Mouse (Mus musculus) adrenal gland, adult 18-20 months (tissue): Measurements from ENCODE around the gene Prr14. TPM values are rescaled to one million over a fixed set of nuclear protein-coding genes. Genes with fewer than 3 reads are reported as not detected.
"Not testable (repeated sequence)": the region's sequence is repeated elsewhere in the genome, so short reads cannot be mapped to it uniquely, and the experiment has no call there.

Experiments
- DNase-seq, 2 experiments: peaks; one replicate each; pipeline ENCODE4 v3.0.0; 2021 to 2022; ENCODE audit warnings: low spot score in 2 of 2
- long read RNA-seq, 2 experiments: library from polyadenylated mRNA; stranded (forward); transcript quantifications; one replicate each; pipeline ENCODE4 v2.0.0; 2021
- total RNA-seq, 2 experiments: library from RNA; stranded (reverse); gene quantifications; 1 replicate in 1 of 2; 2 replicates in 1 of 2; pipeline ENCODE4 v1.2.3; 2021

The Prr14 gene
- total RNA-seq = 10 to 100 TPM; 42.7 to 56.1 TPM
- long read RNA-seq, experiment 1, transcript Prr14-201 (11 exons, 2,402 nt) = major isoform, 5 of 19 reads
- long read RNA-seq, experiment 1, partial matches to known transcripts = 6 of 19 reads
- long read RNA-seq, experiment 1, other reads (novel, unspliced or antisense) = 8 of 19 reads
- long read RNA-seq, experiment 2, partial matches to known transcripts = 8 of 17 reads
- long read RNA-seq, experiment 2, other reads (novel, unspliced or antisense) = 5 of 17 reads

DNA sequence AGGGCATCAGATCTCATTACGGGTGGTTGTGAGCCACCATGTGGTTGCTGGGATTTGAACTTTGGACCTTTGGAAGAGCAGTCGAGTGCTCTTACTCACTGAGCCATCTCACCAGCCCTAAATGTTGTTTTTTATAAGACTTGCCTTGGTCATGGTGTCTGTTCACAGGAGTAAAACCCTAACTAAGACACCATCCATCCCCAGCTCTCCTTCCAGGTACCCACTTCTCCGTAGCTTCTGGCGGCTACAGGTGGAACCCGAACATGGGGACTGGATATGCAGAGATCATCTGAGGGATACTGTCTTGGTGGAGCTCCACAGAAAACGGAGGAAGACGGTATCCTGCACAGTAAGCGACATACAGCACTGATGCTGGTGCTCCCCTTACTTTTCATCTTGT lies at the start of gene Prr14:
Gene Prr14, plus strand, starts transcription at position 301 of the 400 bp plus-strand sequence.
- not testable (repeated sequence) for DNase-seq

DNA sequence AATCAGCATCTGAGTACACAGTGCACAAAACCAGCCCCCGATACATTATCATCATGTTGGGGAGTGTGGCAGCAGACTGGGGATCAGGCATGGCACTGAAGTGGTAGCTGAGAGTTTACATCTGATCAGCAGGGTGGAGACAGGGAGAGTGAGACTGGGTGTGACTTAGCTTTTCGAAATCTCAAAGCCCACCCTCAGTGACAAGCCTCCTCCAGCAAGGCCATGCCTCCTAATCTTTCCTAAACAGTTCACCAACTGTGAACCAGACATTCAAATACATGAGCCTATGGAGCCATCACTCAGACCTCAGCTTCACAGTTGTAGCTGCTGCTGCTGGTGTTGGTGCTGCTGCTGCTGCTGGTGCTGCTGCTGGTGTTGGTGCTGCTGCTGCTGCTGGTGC lies 48.0 kb upstream of the Prr14 start:
- no peak for DNase-seq

DNA sequence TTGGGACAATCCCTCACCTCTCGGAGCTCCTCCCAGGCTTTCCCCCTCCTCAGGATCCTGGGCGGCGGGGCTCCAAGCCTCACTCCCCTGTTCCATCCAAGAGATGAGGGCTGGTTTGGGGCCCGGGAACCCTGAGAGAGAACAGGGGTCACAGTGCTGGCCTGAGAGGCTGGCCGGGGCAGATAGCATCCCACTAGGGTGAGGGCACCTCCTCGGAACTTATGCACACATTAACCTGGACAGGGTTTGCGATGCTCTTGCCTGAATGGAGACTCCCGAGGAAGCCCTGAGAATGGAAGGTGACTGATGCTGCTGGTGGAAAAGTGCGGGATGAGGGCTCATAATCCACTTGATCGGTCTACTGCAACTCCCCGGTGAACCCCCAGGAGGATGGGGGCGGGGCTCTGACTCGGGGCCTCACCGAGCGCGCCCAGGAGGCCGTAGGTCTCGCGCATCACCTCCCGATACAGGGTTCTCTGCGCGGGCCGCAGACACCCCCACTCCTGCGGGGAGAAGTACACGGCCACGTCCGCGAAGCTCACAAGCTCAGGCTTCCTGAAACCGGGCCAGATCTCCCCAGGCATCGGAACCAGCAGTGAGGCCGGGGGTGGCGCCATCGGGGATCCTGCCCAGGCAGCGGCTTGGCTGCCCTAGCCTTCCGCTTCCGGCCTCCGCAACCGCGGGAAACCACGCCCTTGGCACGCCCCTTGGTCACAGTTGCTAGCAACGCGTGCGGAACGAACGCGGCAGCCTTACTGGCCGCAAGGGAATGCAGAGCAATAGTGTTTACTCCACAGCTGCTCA lies 37.8 kb upstream of the Prr14 start, which contains the start of gene Zfp688:
Gene Zfp688, minus strand, starts transcription at position 681 of the 804 bp plus-strand sequence.
- DNase-seq = peak; percentile 96 to 97

DNA sequence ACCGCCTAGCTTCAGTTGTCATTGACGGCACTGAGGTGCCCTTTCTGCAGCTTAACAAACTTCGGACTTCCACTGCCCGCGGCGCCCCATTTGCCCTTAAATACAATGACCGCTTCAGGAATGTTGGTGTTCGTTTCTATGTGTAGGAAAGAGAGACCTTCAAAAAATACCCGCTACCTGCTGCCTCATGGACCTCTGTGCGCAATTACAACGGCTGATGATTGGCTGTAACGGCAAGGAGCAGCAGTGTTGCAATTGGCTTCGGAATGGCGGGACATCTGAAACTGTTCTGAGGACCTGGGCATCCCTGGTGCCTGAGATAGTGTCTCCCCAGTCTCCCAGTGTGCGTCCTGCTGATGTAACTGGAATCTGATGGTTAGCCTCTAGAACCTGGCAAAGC lies 37.2 kb upstream of the Prr14 start:
- peak in 1 of 2 experiments; percentile 12 for DNase-seq

DNA sequence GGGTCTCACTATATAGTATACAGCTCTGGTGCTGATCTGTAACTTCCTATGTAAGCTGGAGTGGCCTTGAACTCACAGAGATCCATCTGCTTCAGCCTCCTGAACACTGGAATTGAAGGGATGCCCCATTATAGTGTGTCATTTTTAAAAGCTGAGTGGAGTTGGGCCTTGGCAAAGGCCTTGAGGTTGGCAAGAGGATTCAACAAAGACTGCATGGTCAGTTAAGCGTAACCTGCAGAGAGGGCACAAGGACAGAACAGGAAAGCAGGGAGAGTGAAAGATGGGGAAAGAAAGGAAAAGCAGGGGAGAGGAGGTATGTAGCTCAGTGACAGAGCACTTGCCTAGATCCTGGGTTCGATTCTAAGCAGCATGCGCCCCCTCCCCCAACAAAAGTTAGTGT lies 34.1 kb upstream of the Prr14 start:
- no peak for DNase-seq

DNA sequence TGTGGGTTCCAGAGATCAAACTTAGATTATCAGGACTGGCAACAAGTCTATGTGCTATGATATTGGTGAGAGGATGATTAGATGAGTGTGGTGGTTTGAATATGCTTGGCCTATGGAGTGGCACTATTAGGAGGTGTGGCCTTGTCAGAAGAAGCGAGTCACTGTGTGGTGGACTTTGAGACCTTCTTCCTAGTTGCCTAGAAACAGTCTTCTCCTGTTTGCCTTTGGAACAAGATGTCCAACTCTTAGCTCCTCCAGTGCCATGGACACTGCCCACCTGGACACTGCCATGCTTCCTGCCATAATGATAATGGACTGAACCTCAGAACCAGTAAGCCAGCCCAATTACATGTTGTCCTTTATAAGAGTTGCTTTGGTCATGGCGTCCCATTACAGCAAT lies 33.5 kb upstream of the Prr14 start:
- DNase-seq = no peak

DNA sequence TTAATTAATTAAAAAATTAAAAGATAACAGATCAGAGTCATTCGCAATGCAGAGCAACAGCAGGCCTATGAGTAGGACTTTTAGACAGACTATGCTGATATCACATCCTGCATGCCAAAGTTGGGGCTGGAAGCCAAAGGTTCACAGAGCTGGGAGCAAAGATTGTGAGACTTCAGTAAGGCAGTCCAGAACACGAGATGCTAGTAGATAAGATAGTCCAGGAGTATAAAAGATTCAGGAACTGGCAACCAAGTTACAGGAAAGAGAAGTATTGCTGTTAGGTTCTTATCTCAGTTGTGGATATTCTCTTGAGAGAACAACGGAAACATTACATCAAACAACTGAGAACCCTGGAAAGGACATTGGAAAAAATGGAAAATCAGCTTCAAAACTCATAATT lies 33.1 kb upstream of the Prr14 start:
- DNase-seq = no peak

DNA sequence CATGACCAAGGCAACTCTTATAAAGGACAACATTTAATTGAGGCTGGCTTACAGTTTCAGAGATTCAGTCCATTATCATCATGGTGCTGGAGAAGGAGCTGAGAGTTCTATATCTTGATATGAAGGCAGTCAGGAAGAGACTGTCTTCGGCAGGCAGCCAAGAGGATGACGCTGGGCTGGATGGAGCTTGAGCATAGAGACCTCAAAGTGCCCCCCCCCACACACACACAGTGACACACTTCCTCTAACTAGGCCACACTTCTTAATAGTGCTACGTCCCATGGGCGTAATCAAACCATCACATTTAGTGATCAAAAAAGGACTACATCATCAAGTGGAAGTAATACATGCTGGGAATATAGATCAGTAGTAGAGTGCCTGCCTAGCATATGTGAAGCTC lies 24.2 kb upstream of the Prr14 start:
- DNase-seq = no peak

DNA sequence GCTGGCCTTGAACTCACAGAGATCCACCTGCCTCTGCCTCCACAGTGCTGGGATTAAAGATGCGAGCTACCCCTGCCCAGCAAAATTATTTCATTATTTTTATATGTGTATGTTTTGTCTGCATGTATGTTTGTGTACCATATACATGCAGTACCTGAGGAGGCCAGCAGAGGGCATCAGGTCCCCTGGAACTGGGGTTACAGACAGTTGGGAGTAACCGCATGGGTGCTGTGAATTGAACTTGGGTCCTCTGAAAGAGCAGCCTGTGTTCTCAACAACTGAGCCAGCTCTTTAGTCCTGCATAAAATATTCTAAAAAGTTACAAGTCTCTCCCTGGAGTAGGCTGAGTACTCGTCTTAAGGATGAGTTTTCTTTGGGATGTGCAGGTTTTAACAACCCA lies 21.7 kb upstream of the Prr14 start:
- DNase-seq = no peak

DNA sequence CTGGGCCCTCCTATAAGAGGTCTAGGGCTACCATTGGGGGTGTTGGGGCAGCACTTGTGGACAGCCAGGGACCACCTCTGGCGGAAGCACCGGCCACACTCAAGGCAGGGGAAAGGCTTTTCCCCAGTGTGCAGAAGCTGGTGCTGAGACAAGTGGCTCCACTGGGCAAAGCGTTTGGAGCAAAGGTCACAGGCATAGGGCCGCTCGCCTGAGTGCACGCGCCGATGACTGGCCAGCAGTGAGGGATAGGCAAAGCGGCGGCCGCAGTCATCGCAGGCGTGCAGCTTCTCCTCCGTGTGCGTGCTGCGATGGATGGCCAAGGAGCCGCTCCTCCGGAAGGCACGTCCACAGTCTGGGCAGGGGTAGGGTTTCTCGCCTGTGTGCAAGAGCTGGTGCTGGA lies 15.4 kb upstream of the Prr14 start:
- DNase-seq = no peak

DNA sequence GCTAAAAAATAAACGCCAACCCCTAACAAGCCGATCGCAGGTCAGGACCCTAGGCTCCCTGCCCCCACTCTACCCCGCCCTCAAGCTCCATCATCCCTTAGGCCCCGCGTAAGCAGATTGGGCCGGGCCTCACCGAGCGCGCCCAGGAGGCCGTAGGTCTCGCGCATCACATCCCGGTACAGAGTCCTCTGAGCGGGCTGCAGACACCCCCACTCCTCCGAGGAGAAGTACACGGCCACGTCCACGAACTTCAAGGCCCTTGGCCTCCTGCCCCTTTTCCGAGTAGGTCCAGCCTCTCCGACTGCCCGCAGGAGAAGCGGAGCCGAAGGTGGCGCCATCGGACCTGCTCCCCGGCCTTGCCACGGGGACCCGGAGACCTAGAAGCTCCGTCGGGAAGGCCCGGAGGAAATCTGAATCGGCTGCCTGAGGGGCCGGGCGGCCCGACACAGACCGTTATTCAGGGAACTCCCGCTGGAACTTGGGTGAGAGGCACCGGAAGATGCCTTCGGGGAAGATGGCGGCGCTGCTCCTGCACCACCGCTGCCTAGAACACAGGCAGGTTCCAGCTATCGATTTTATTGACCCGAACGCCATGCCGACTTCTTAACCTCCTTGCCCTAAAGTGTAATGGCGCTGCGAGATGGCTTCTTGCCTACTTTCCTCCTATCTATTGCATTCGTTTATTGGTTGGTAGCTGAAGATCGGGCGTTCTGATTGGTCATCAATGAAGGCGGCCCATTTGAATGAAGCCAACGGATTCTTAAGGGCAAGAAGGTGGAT lies 10.7 kb upstream of the Prr14 start, which contains the start of gene Zfp689:
Gene Zfp689, minus strand, starts transcription at position 638 of the 780 bp plus-strand sequence.
- DNase-seq = peak; percentile 82 to 86

DNA sequence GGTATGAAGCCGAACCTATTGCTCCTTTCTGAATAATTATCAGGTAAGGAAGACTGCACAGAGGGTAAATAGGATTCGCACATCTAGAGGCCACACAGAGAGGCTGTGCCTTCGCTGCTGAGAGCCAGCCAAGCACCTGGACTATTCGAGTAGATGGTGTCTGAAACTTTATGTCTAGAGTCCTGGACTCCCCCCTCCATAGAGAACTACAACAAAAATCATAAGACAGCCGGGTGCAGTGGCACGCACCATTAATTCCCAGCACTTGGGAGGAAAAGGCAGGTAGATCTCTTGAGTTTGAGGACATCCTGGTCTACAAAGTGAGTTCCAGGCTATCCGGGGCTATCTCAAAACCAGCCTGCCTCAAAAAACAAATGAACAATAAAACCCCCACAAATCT lies 9.4 kb upstream of the Prr14 start:
- no peak for DNase-seq

DNA sequence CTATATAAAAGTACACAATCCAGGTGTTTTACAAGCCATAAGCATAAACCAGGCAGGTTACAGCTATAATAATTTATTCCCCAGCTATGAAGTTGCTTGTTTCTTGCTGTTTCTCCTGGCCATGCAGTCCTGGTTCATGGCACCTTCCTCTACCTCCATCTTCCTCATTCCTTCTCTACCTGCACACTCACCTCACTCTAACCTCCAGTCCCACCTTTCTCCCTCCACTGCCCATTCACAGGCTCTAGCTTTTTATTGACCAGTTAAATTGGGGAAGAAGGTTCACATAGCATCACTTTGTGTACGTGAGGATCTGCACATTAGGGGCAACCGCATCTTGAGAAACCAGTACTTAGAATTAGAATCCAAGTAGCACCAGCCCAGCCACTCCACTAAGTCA lies 6.4 kb upstream of the Prr14 start:
- DNase-seq = no peak

DNA sequence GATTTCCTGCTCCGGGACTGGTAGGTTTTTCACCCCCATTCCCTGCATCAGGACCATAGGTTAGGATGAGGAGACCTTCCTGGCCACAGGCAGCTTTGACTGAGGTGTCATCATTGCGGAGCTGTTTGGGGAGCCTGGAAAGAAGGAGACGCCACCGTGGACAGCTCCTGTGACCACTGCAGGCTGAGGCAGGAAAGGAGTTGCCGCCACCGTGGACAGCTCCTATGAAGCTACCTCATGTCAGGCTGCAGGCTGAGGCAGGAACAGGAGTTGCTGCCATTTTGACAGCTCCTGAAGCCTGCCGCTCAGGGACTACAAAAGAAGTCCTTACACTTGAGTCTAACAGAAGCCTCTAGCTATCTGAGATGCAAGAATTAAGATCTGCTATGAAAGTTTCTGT lies 4.5 kb upstream of the Prr14 start:
- no peak for DNase-seq

DNA sequence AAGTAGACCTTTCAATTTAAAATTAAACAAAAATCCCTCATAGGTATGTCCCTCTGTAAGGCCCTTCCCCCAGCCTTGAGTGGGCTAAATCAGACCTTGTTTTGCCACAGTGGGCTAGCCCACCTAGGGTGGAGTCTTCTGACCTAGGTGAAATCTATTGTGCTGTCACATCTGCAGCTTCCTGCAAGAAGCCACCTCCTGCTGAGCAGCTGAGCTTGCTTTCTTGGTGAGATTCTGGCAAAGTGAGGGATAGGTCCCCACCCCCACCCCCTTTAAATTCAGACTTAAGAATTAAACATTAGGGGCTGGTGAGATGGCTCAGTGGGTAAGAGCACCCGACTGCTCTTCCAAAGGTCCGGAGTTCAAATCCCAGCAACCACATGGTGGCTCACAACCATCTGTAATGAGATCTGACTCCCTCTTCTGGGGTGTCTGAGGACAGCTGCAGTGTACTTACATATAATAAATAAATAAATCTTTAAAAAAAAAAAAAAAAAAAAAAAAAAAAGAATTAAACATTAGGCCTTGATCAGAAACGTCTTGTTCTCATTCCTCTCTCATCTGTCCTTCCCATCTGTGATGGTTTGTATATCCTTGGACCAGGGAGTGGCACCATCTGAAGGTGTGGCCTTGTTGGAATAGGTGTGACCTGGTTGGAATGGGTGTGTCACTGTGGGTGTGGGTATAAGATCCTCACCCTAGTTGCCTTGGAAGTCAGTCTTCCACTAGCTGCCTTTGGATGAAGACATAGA lies 864 bp upstream of the Prr14 start:
- DNase-seq = not testable (repeated sequence)

DNA sequence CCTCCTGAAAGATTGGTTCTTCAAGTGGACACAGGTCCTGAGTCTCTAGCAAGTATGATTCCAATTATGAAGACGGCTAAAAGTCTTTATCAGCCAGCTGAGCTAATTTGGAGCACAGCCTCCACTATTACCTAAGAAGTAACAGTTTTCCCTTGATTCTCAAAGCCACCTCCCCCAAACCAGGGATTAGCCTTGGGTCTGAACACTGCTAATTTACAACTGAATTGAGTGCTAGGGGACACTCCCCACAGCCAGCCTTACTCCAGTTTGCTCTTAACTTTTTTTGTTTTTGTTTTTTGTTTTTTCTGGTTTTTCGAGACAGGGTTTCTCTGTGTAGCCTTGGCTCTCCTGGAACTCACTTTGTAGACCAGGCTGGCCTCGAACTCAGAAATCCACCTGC lies 5.8 kb downstream of the Prr14 start:
- no peak for DNase-seq

DNA sequence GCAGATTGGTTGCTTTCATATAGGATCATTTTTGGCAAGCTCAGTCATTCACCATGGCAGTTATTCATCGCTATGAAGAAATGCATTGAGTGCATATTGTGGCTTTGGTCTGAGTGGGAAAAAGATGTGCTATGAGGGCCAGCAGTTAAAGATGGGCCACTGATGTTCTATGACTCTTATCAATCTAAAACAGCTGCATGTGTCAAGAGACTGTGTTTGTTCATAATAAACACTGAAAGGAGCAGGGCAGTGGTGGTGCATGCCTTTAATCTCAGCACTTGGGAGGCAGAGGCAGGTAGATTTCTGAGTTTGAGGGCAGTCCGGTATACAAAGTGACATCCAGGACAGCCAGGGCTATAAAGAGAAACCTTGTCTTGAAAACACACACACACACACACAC lies 6.3 kb downstream of the Prr14 start:
- not testable (repeated sequence) for DNase-seq

DNA sequence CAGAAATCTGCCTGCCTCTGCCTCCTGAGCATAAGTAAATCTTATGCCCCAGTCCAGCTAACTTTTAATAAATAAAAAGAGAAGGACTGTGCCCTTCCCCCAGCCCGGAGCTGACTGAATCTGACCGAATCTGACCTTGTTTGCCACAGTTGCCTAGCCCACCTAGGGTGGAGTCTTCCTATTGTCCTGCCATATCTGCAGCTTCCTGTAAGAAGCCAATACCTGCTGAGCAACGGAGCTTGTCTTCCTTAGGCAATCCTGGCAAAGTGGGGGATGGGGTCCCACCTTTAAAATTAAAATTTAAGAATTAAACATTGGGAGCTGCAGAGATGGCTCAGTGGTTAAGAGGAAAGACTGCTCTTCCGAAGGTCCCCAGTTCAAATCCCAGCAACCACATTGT lies 7.2 kb downstream of the Prr14 start:
- no peak for DNase-seq

DNA sequence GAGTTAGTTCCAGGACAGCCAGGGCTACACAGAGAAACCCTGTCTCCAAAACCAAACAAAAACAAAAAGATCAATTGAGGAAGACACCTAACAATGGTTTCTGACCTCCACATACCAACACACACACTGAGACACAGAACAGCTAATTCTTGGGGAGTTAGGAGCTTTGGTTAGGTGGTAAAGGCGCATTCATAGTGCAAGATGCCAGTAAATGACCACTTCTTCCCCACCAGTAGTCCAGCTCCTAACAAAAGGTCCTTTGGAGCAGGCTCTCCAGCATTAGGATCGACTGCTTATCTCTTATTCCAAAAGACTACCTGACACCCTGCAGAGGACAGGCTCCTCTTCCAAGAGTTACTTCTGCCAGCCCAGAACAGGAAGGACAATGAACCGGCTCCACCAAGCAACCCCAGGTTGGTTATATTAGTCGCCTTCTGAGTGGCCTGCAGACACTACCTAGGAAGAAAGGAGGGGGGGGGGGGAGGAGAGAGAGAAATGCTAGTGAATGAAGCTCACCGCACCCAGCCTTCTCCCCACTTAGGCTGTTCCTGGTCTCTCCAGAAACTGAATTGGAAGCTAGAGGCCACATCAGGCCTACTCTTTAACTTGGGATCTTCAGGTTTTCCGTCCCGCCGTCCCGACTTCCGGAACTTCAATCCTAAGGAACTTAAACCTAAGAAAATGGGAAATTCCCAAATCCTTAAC lies 10.8 kb downstream of the Prr14 start:
- no peak for DNase-seq
